Mouse (Mus musculus) C2C12 (cell line): ENCODE data around the gene Cd47. TPM values are rescaled to one million over a fixed set of nuclear protein-coding genes. Genes with fewer than 3 reads are reported as not detected.
A peak's percentile ranks its signal among the peaks of the same experiment; 100 is the strongest.

ENCODE experiments used
- H3K27me3 ChIP-seq: one replicate; pipeline ENCODE4 v1.6.1; 2011; ENCODE audit not compliant: control insufficient read depth, insufficient read depth, insufficient read length
- H3K36me3 ChIP-seq: one replicate; pipeline ENCODE4 v1.6.1; 2011; ENCODE audit not compliant: control insufficient read depth, insufficient read depth
- H3K4me3 ChIP-seq: one replicate; pipeline ENCODE4 v1.5.1; 2011; ENCODE audit warnings: mild to moderate bottlenecking, control low read depth; ENCODE audit not compliant: poor library complexity, insufficient read depth, severe bottlenecking
- H3K79me2 ChIP-seq: one replicate; pipeline ENCODE4 v1.6.1; 2011; ENCODE audit not compliant: control insufficient read depth, insufficient read depth
- H3K79me3 ChIP-seq: one replicate; pipeline ENCODE4 v1.6.1; 2011; ENCODE audit warnings: low read depth, control low read depth
- H3ac ChIP-seq: one replicate; pipeline ENCODE3; 2011; ENCODE audit warnings: low read depth; ENCODE audit not compliant: control insufficient read depth, insufficient read length
- CEBPB ChIP-seq: IDR thresholded peaks from one replicate; pipeline ENCODE4 v1.6.1; 2011; ENCODE audit warnings: low read depth, mild to moderate bottlenecking, control low read depth, moderate library complexity
- CTCF ChIP-seq: IDR thresholded peaks from one replicate; pipeline ENCODE4 v1.5.1; 2011; ENCODE audit not compliant: control insufficient read depth, insufficient read depth, insufficient read length
- FOSL1 ChIP-seq: IDR thresholded peaks from one replicate; pipeline ENCODE4 v1.8.0; 2011; ENCODE audit warnings: mild to moderate bottlenecking, low read length; ENCODE audit not compliant: poor library complexity, insufficient read depth, severe bottlenecking
- MAX ChIP-seq: IDR thresholded peaks from one replicate; pipeline ENCODE4 v1.6.1; 2011; ENCODE audit warnings: mild to moderate bottlenecking, control low read depth
- MYOD1 ChIP-seq: IDR thresholded peaks from one replicate; pipeline ENCODE4 v1.6.1; 2011; ENCODE audit warnings: low read depth; ENCODE audit not compliant: control insufficient read depth, insufficient read length
- MYOG ChIP-seq: IDR thresholded peaks from one replicate; pipeline ENCODE4 v1.6.1; 2011; ENCODE audit not compliant: control insufficient read depth, insufficient read length; ENCODE audit errors: extremely low read depth
- USF1 ChIP-seq: IDR thresholded peaks from one replicate; pipeline ENCODE4 v1.6.1; 2011; ENCODE audit warnings: low read depth, mild to moderate bottlenecking, control low read depth, moderate library complexity
- polyA plus RNA-seq: library from polyadenylated mRNA; unstranded; fragments of >200 nt; fragmentation: generic; extraction: Trizol; gene quantifications from one replicate; pipeline ENCODE4 v1.2.1, GENCODE M21; 2012; ENCODE audit warnings: missing spikeins

The Cd47 gene
- polyA plus RNA-seq, 1 experiment, result 76.0 TPM

GRCm38 (mm10) chr16:49887811-49888564 lies 87.7 kb downstream of the Cd47 start:
- peaks cover 32% of the 10 kb centered on the region for H3K36me3 ChIP-seq
- peaks cover 45% of the 10 kb centered on the region for H3K79me3 ChIP-seq
- no peak for TF ChIP-seq MYOD1
- TF ChIP-seq MAX, result no peak
- TF ChIP-seq MYOG, result no peak
- no peak for TF ChIP-seq CTCF
- TF ChIP-seq USF1, result no peak
- no peak for TF ChIP-seq FOSL1
- TF ChIP-seq CEBPB, result no peak
- H3K4me3 ChIP-seq, result no peak overlapping the region
- no peaks in the 10 kb centered on the region for H3K27me3 ChIP-seq
- no peak overlapping the region for H3ac ChIP-seq
- peaks cover 84% of the 10 kb centered on the region for H3K79me2 ChIP-seq

- H3ac ChIP-seq, result no peak overlapping the region
- H3K79me3 ChIP-seq, result peaks cover 47% of the 10 kb centered on the region
- H3K79me2 ChIP-seq, result peaks cover 84% of the 10 kb centered on the region
- no peaks in the 10 kb centered on the region for H3K27me3 ChIP-seq
- no peak overlapping the region for H3K4me3 ChIP-seq
- peaks cover 33% of the 10 kb centered on the region for H3K36me3 ChIP-seq
- TF ChIP-seq FOSL1 (no peak), MYOG (no peak), CEBPB (no peak), CTCF (no peak), USF1 (no peak), MAX (no peak), MYOD1 (no peak)
These were observed 88.8 kb downstream of the Cd47 start for GRCm38 (mm10) chr16:49889031-49889655.

DNA sequence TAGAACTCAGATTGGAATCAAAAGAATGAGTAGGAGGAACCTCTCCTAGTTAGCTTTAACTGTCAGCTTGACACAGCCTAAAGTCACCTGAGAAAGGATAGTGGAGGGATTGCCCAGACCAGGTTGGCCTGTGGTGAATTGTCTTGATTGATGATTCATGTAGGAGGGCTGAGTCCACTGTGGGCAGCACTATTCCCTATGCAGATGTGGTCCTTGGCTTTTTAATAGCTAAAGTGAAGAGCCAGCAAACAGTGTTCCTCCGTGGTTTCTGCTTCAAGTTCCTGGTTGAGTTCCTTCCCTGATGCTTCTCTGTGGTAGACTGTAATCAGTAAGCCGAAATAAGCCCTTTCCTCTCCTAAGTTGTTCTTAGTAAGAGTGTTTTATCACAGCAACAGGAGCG lies 91.9 kb downstream of the Cd47 start:
- no peak overlapping the region for H3ac ChIP-seq
- TF ChIP-seq MYOD1 (no peak), CTCF (no peak), MAX (no peak), CEBPB (no peak)
- peaks cover 38% of the 10 kb centered on the region for H3K36me3 ChIP-seq
- H3K79me2 ChIP-seq, result peaks cover 63% of the 10 kb centered on the region
- H3K27me3 ChIP-seq, result no peaks in the 10 kb centered on the region
- H3K79me3 ChIP-seq, result peaks cover 39% of the 10 kb centered on the region
- H3K4me3 ChIP-seq, result no peak overlapping the region

- Histone ChIP-seq H3K27me3 (no peaks in the 10 kb centered on the region), H3K79me3 (peaks cover 38% of the 10 kb centered on the region), H3ac (no peak overlapping the region), H3K4me3 (no peak overlapping the region), H3K36me3 (peaks cover 43% of the 10 kb centered on the region), H3K79me2 (peaks cover 57% of the 10 kb centered on the region)
- TF ChIP-seq MYOG (no peak), CTCF (peak; percentile 19)
These were observed 92.6 kb downstream of the Cd47 start for GRCm38 (mm10) chr16:49892945-49893344.

GRCm38 (mm10) chr16:49894624-49895023 lies 94.3 kb downstream of the Cd47 start:
- no peak overlapping the region for H3K4me3 ChIP-seq
- H3K36me3 ChIP-seq, result peaks cover 57% of the 10 kb centered on the region
- no peaks in the 10 kb centered on the region for H3K27me3 ChIP-seq
- TF ChIP-seq MYOD1 (no peak), CTCF (no peak), MYOG (no peak), MAX (no peak), CEBPB (no peak), FOSL1 (no peak), USF1 (no peak)
- peaks cover 43% of the 10 kb centered on the region for H3K79me2 ChIP-seq
- H3ac ChIP-seq, result no peak overlapping the region
- peaks cover 31% of the 10 kb centered on the region for H3K79me3 ChIP-seq

- no peaks in the 10 kb centered on the region for H3K27me3 ChIP-seq
- no peak overlapping the region for H3K4me3 ChIP-seq
- peaks cover 70% of the 10 kb centered on the region for H3K36me3 ChIP-seq
- TF ChIP-seq MYOG (no peak), CTCF (no peak), MYOD1 (no peak), FOSL1 (no peak), CEBPB (no peak), MAX (no peak), USF1 (no peak)
- H3ac ChIP-seq, result no peak overlapping the region
- peaks cover 28% of the 10 kb centered on the region for H3K79me2 ChIP-seq
- H3K79me3 ChIP-seq, result peaks cover 19% of the 10 kb centered on the region
These were observed 95.8 kb downstream of the Cd47 start for GRCm38 (mm10) chr16:49896132-49896531.
